Mouse (Mus musculus): ENCODE results near the gene Prrx2. TPM values are rescaled to one million over a fixed set of nuclear protein-coding genes. Genes with fewer than 3 reads are reported as not detected.

Prrx2 gene
- polyA plus RNA-seq, 1 experiment from 2014 or later, result 6.9 TPM

GRCm38 (mm10) chr2:30795889-30796275, 38.9 kb upstream of the Prrx2 start:
- Histone ChIP-seq H3K27me3 (ENCODE audit: insufficient read depth, low read length) (no peaks in the 10 kb centered on the region), H3K9ac (ENCODE audit: low read depth, low read length) (0 out of 2 replicates have a peak overlapping the region, but pooled peaks have one; percentile 23), H3K9me3 (replicated peaks; ENCODE audit: low read length) (no peaks in the 10 kb centered on the region), H3K36me3 (ENCODE audit: insufficient read depth, low read length) (no peaks in the 10 kb centered on the region), H3K27ac (no peak overlapping the region), H3K4me3 (replicated peaks; ENCODE audit: low read depth, low read length) (no peak overlapping the region), H3K4me1 (replicated peaks; ENCODE audit: insufficient read depth, low read length) (peaks cover 9% of the 10 kb centered on the region; the same call in 1 of the 2 replicates), H3K4me2 (ENCODE audit: low read length) (peak overlapping the region; percentile 43; the same call in 1 of the 2 replicates)
- TF ChIP-seq CTCF (IDR thresholded peaks at IDR 0.05; ENCODE audit: low read depth), result no peak
- DNase-seq (ENCODE audit: low spot score) (no peak), ATAC-seq (replicated peaks; ENCODE audit: low FRiP score, low read depth) (peak; percentile 15; the same call in 1 of the 2 replicates)
- WGBS, result 53% methylated on average over 5 of the region's 5 CpGs

GRCm38 (mm10) chr2:30796382-30796781, 38.4 kb upstream of the Prrx2 start:
- DNase-seq (ENCODE audit: low spot score) (peak; percentile 89), ATAC-seq (replicated peaks; ENCODE audit: low FRiP score, low read depth) (peak; percentile 47; the same call in 1 of the 2 replicates)
- H3K4me2 ChIP-seq (ENCODE audit: low read length), result peak overlapping the region; percentile 43
- no peaks in the 10 kb centered on the region for H3K27me3 ChIP-seq (ENCODE audit: insufficient read depth, low read length)
- peak overlapping the region; percentile 22; the same call in 1 of the 2 replicates for H3K27ac ChIP-seq
- H3K36me3 ChIP-seq (ENCODE audit: insufficient read depth, low read length), result no peaks in the 10 kb centered on the region
- peaks cover 11% of the 10 kb centered on the region for H3K4me1 ChIP-seq (replicated peaks; ENCODE audit: insufficient read depth, low read length)
- H3K9ac ChIP-seq (ENCODE audit: low read depth, low read length), result peak overlapping the region; percentile 35; the same call in 1 of the 2 replicates
- H3K4me3 ChIP-seq (replicated peaks; ENCODE audit: low read depth, low read length), result no peak overlapping the region
- 3% methylated on average over 11 of the region's 11 CpGs for WGBS
- no peaks in the 10 kb centered on the region for H3K9me3 ChIP-seq (replicated peaks; ENCODE audit: low read length)
- no peak for TF ChIP-seq CTCF (IDR thresholded peaks at IDR 0.05; ENCODE audit: low read depth)

GRCm38 (mm10) chr2:30799456-30799855, 35.3 kb upstream of the Prrx2 start:
- Histone ChIP-seq H3K27me3 (ENCODE audit: insufficient read depth, low read length) (no peaks in the 10 kb centered on the region), H3K9me3 (replicated peaks; ENCODE audit: low read length) (no peaks in the 10 kb centered on the region), H3K4me2 (ENCODE audit: low read length) (no peak overlapping the region), H3K36me3 (ENCODE audit: insufficient read depth, low read length) (no peaks in the 10 kb centered on the region), H3K9ac (ENCODE audit: low read depth, low read length) (no peak overlapping the region), H3K4me1 (replicated peaks; ENCODE audit: insufficient read depth, low read length) (peaks cover 15% of the 10 kb centered on the region), H3K4me3 (replicated peaks; ENCODE audit: low read depth, low read length) (no peak overlapping the region), H3K27ac (no peak overlapping the region)
- no peak for TF ChIP-seq CTCF (IDR thresholded peaks at IDR 0.05; ENCODE audit: low read depth)
- ATAC-seq (replicated peaks; ENCODE audit: low FRiP score, low read depth) (no peak), DNase-seq (ENCODE audit: low spot score) (no peak)
- 80% methylated on average over 3 of the region's 3 CpGs for WGBS

- Histone ChIP-seq H3K9ac (ENCODE audit: low read depth, low read length) (peak overlapping the region; percentile 66), H3K36me3 (ENCODE audit: insufficient read depth, low read length) (no peaks in the 10 kb centered on the region), H3K4me1 (replicated peaks; ENCODE audit: insufficient read depth, low read length) (peaks cover 15% of the 10 kb centered on the region), H3K4me3 (replicated peaks; ENCODE audit: low read depth, low read length) (no peak overlapping the region), H3K4me2 (ENCODE audit: low read length) (peak overlapping the region; percentile 91), H3K27ac (no peak overlapping the region), H3K27me3 (ENCODE audit: insufficient read depth, low read length) (no peaks in the 10 kb centered on the region), H3K9me3 (replicated peaks; ENCODE audit: low read length) (no peaks in the 10 kb centered on the region)
- no peak for TF ChIP-seq CTCF (IDR thresholded peaks at IDR 0.05; ENCODE audit: low read depth)
- 44% methylated on average over 7 of the region's 7 CpGs for WGBS
- ATAC-seq (replicated peaks; ENCODE audit: low FRiP score, low read depth) (no peak), DNase-seq (ENCODE audit: low spot score) (no peak)
These were observed 34.1 kb upstream of the Prrx2 start for GRCm38 (mm10) chr2:30800671-30801066.

- WGBS, result under 1% methylated on average over 77 of the region's 77 CpGs
- H3K27ac ChIP-seq, result no peak overlapping the region
- peak overlapping the region; percentile 91 for H3K4me2 ChIP-seq (ENCODE audit: low read length)
- peak overlapping the region; percentile 66 for H3K9ac ChIP-seq (ENCODE audit: low read depth, low read length)
- H3K36me3 ChIP-seq (ENCODE audit: insufficient read depth, low read length), result no peaks in the 10 kb centered on the region
- peak; percentile 43 for DNase-seq (ENCODE audit: low spot score)
- H3K9me3 ChIP-seq (replicated peaks; ENCODE audit: low read length), result no peaks in the 10 kb centered on the region
- peak; percentile 44; the same call in 1 of the 2 replicates for ATAC-seq (replicated peaks; ENCODE audit: low FRiP score, low read depth)
- no peak for TF ChIP-seq CTCF (IDR thresholded peaks at IDR 0.05; ENCODE audit: low read depth)
- H3K4me1 ChIP-seq (replicated peaks; ENCODE audit: insufficient read depth, low read length), result peaks cover 13% of the 10 kb centered on the region
- H3K4me3 ChIP-seq (replicated peaks; ENCODE audit: low read depth, low read length), result peak overlapping the region; percentile 44
- H3K27me3 ChIP-seq (ENCODE audit: insufficient read depth, low read length), result no peaks in the 10 kb centered on the region
These were observed 33.5 kb upstream of the Prrx2 start for GRCm38 (mm10) chr2:30801067-30801852.

GRCm38 (mm10) chr2:30803604-30804003, 31.2 kb upstream of the Prrx2 start, which contains the start of gene 1700001O22Rik:
TSS of gene 1700001O22Rik (minus strand) at chr2:30803661.
- H3K9me3 ChIP-seq (replicated peaks; ENCODE audit: low read length), result no peaks in the 10 kb centered on the region
- no peak for ATAC-seq (replicated peaks; ENCODE audit: low FRiP score, low read depth)
- no peak within 1 kb of the TSS for H3K9ac ChIP-seq (ENCODE audit: low read depth, low read length)
- no peak within 1 kb of the TSS for H3K4me2 ChIP-seq (ENCODE audit: low read length)
- H3K27me3 ChIP-seq (ENCODE audit: insufficient read depth, low read length), result no peaks in the 10 kb centered on the region
- H3K27ac ChIP-seq, result no peak within 1 kb of the TSS
- no peak for TF ChIP-seq CTCF (IDR thresholded peaks at IDR 0.05; ENCODE audit: low read depth)
- no peak within 1 kb of the TSS for H3K4me3 ChIP-seq (replicated peaks; ENCODE audit: low read depth, low read length)
- peaks cover 13% of the 10 kb centered on the region; the same call in 1 of the 2 replicates for H3K4me1 ChIP-seq (replicated peaks; ENCODE audit: insufficient read depth, low read length)
- H3K36me3 ChIP-seq (ENCODE audit: insufficient read depth, low read length), result no peaks in the 10 kb centered on the region
- DNase-seq (ENCODE audit: low spot score), result no peak
- 85% methylated on average over 3 of the region's 3 CpGs for WGBS

Data from kidney, postnatal 0 days (tissue).